Mouse (Mus musculus) gastrocnemius, postnatal 36 days (tissue): ENCODE data around the gene Clec16a. TPM values are rescaled to one million over a fixed set of nuclear protein-coding genes. Genes with fewer than 3 reads are reported as not detected.

ENCODE experiments used
- total RNA-seq, 2 experiments: library from RNA; stranded (reverse); gene quantifications; 2 replicates each; pipeline ENCODE4 v1.2.3; 2021

Gene Clec16a
- total RNA-seq, 2 experiments from 2014 or later = 59.3 to 70.8 TPM

Other genes with a start within 250 kb of the Clec16a start
- gene Emp2, start 231.4 kb upstream of the Clec16a start, total RNA-seq = 1 to 10 TPM; 4.3 to 4.9 TPM
- not detected for gene Tekt5, start 149.8 kb upstream of the Clec16a start, total RNA-seq
- 1 to 10 TPM; 5.8 to 6.0 TPM for gene Nubp1, start 133.4 kb upstream of the Clec16a start, total RNA-seq
- under 1 TPM; 0.23 to 0.37 TPM for gene Tvp23a, start 98.0 kb upstream of the Clec16a start, total RNA-seq
- under 1 TPM; 0.22 to 0.61 TPM for gene Ciita, start 65.3 kb upstream of the Clec16a start, total RNA-seq
- gene Dexi, start 2.3 kb upstream of the Clec16a start, total RNA-seq = 10 to 100 TPM; 39.3 to 47.4 TPM
- under 1 TPM; 0.51 to 0.52 TPM for gene Socs1, start 240.2 kb downstream of the Clec16a start, total RNA-seq
- under 1 TPM in 1 of 2 experiments, not detected in 1; 0.52 TPM for gene Tnp2, start 243.3 kb downstream of the Clec16a start, total RNA-seq
- gene Prm3, start 245.6 kb downstream of the Clec16a start, total RNA-seq = not detected